Mouse (Mus musculus) lung, adult 2 months (tissue): ENCODE results near the gene Btrc.

Source experiments
- CTCF ChIP-seq: fragments of 200-500 bp; IDR thresholded peaks from 2 replicates; pipeline ENCODE4 v1.5.1; 2011; ENCODE audit warnings: mild to moderate bottlenecking, low read length, control low read depth; ENCODE audit not compliant: insufficient read depth
- POLR2A ChIP-seq: fragments of 200-500 bp; IDR thresholded peaks from 2 replicates; pipeline ENCODE4 v1.6.1; 2011; ENCODE audit warnings: low read depth, mild to moderate bottlenecking, control low read depth, low read length, borderline replicate concordance; ENCODE audit errors: extremely low read depth

GRCm38 (mm10) chr19:45469760-45470159 lies 106.2 kb downstream of the Btrc start:
- TF ChIP-seq POLR2A (no peak), CTCF (no peak)
